Comparison of ENCODE assay signal across 12 mouse cellular contexts in the genomic region with DNA sequence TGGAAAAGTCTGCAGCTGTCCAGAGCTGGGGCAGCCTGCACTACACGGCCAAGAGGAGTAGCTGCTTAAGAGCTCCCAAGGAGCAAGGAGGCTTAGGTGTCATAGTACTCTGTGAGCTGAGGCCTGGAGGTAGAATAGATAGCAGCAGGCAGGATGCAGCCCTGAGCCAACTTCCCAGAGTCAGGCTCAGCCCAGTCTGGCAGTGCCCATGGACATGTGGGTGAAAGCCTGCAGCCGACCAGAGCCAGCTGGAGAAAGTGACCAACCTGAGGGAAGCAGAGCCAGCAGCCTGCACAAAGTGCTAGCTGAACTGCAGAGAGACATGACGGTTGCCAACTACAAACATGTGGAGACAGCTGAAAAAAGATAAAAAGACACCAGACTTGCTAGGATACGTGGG. TPM values are rescaled to one million over a fixed set of nuclear protein-coding genes. Genes with fewer than 3 reads are reported as not detected.
A peak's percentile ranks its signal among the peaks of the same experiment; 100 is the strongest.
DNase-seq lines count a peak whose midpoint lies in the region; ATAC-seq lines count a peak whose summit lies in the region.
"Had no signal": no experiment of that assay in that cellular context is flagged by ENCODE, and none has a peak within 500 bp of the region (broad histone marks: within the 10 kb centered on the region; RNA-seq: fewer than 3 reads in every experiment).

No protein-coding gene starts in this region.

- H3K4me1 ChIP-seq in forebrain, embryonic 12.5 days: no peaks in the 10 kb centered on the region

- 80% methylated on average over 4 of the region's 4 CpGs for WGBS in forebrain, embryonic 12.5 days

- no peaks in the 10 kb centered on the region for H3K36me3 ChIP-seq in forebrain, embryonic 12.5 days (replicated peaks)

- DNase-seq in cerebellum, adult 18-20 months: peak; percentile 59 to 77
- DNase-seq in cerebellum, postnatal 4 days (ENCODE audit: low spot score in 2 of 2): no peak
- DNase-seq in MN1 (ENCODE audit: low spot score): peak; percentile 77
- peak; percentile 22 for DNase-seq in heart, postnatal 25 days (ENCODE audit: low spot score)
- no peak for DNase-seq in thymus, postnatal 4 days
- DNase-seq in urinary bladder, adult 18-20 months (ENCODE audit: low spot score in 2 of 2): no peak
- DNase-seq: kidney, adult 9 months; retina, postnatal 1 day had no signal

- H3K4me2 ChIP-seq in forebrain, embryonic 12.5 days: no peak overlapping the region

- H3K9me3 ChIP-seq in forebrain, embryonic 12.5 days: no peaks in the 10 kb centered on the region

- ATAC-seq in erythroblast, adult 5-6 weeks (replicated peaks; ENCODE audit: low FRiP score, poor library complexity, severe bottlenecking): peak; percentile 36; the same call in 1 of the 2 replicates
- ATAC-seq in forebrain, embryonic 12.5 days (ENCODE audit: low FRiP score): no peak

- no peak overlapping the region for H3K27ac ChIP-seq in forebrain, embryonic 12.5 days

- no peak overlapping the region for H3K4me3 ChIP-seq in forebrain, embryonic 12.5 days (replicated peaks)

- no peak overlapping the region for H3K9ac ChIP-seq in forebrain, embryonic 12.5 days

- 0 out of 2 replicates have a peak, but pooled peaks cover 3% of the 10 kb centered on the region for H3K27me3 ChIP-seq in forebrain, embryonic 12.5 days

- intact Hi-C loops in heart, postnatal 25 days (cut with DNase I): no loop called here

RNA-seq across cellular contexts. Expression of gene Knstrn, which starts 6.9 kb away (rescaled TPM):
- 16.5 and 19.8 TPM in 2 replicates for total RNA-seq in erythroblast, adult 5-6 weeks (2015; ENCODE audit: low replicate concordance)
- 51.9 and 67.3 TPM in 2 replicates for total RNA-seq in erythroblast, adult 5-6 weeks (2017; ENCODE audit: low replicate concordance)
- 1 to 10 TPM; 1.4 to 1.6 TPM for total RNA-seq in heart, postnatal 25 days (2021)
- polyA plus RNA-seq in forebrain, embryonic 12.5 days (2016; fragmentation: Nextera tagmentation; extraction: Ambion mirVana): 164 and 167 TPM in 2 replicates

RNA-seq across cellular contexts. Expression of gene Disp2, which starts 27.3 kb away (rescaled TPM):
- not detected in 2 replicates for total RNA-seq in erythroblast, adult 5-6 weeks (2015; ENCODE audit: low replicate concordance)
- total RNA-seq in erythroblast, adult 5-6 weeks (2017; ENCODE audit: low replicate concordance): 0.14 TPM in 1 of 2 replicates, not detected in the other
- under 1 TPM in 1 of 2 experiments, not detected in 1; 0.03 TPM for total RNA-seq in heart, postnatal 25 days (2021)
- polyA plus RNA-seq in forebrain, embryonic 12.5 days (2016; fragmentation: Nextera tagmentation; extraction: Ambion mirVana): 11.5 and 14.1 TPM in 2 replicates

RNA-seq across cellular contexts. Expression of gene Phgr1, which starts 34.3 kb away (rescaled TPM):
- not detected in 2 replicates for total RNA-seq in erythroblast, adult 5-6 weeks (2015; ENCODE audit: low replicate concordance)
- total RNA-seq in erythroblast, adult 5-6 weeks (2017; ENCODE audit: low replicate concordance): not detected in 2 replicates
- not detected for total RNA-seq in heart, postnatal 25 days (2021)
- not detected in 2 replicates for polyA plus RNA-seq in forebrain, embryonic 12.5 days (2016; fragmentation: Nextera tagmentation; extraction: Ambion mirVana)
- total RNA-seq: layer of hippocampus, postnatal 14 days had no signal
- polyA plus RNA-seq: heart, embryonic 14.5 days had no signal

RNA-seq across cellular contexts. Expression of gene Ccdc9b, which starts 44.4 kb away (rescaled TPM):
- not detected in 2 replicates for total RNA-seq in erythroblast, adult 5-6 weeks (2015; ENCODE audit: low replicate concordance)
- total RNA-seq in erythroblast, adult 5-6 weeks (2017; ENCODE audit: low replicate concordance): 0.17 TPM in 1 of 2 replicates, not detected in the other
- total RNA-seq in heart, postnatal 25 days (2021): 10 to 100 TPM; 23.0 to 24.2 TPM
- 2.8 TPM in 2 replicates for polyA plus RNA-seq in forebrain, embryonic 12.5 days (2016; fragmentation: Nextera tagmentation; extraction: Ambion mirVana)

RNA-seq across cellular contexts. Expression of gene Ivd, which starts 54.9 kb away (rescaled TPM):
- 1.9 and 8.1 TPM in 2 replicates for total RNA-seq in erythroblast, adult 5-6 weeks (2015; ENCODE audit: low replicate concordance)
- total RNA-seq in erythroblast, adult 5-6 weeks (2017; ENCODE audit: low replicate concordance): 4.2 and 4.8 TPM in 2 replicates
- total RNA-seq in heart, postnatal 25 days (2021): 100 to 1,000 TPM; 297 to 304 TPM
- 50.8 and 56.3 TPM in 2 replicates for polyA plus RNA-seq in forebrain, embryonic 12.5 days (2016; fragmentation: Nextera tagmentation; extraction: Ambion mirVana)

Comparison
In these comparisons a context has a peak if more than half of its experiments do, and no peak if none do; other contexts are left out.
1. DNase-seq: peak in cerebellum, adult 18-20 months (2 of 2), MN1 (single experiment) and heart, postnatal 25 days (single experiment); none in cerebellum, postnatal 4 days (0 of 2), thymus, postnatal 4 days (single experiment) and urinary bladder, adult 18-20 months (0 of 2).
2. RNA of gene Knstrn, which starts 6.9 kb away (total RNA-seq): 16.5 to 67.3 TPM in erythroblast, adult 5-6 weeks; 1.4 to 1.6 TPM in heart, postnatal 25 days; every median in the first group is over 4 times any median in the second.